Mouse (Mus musculus) liver, embryonic 15.5 days (tissue): ENCODE measurements at regions not wholly inside any gene's neighbourhood (a gene's known extent, or its start where the extent isn't known, plus 50 kb on each side); places are given as distances from the start of the nearest gene placed in this dataset.
"Not testable (repeated sequence)": the region's sequence is repeated elsewhere in the genome, so short reads cannot be mapped to it uniquely, and the experiment has no call there.

Source experiments
- ATAC-seq: fragments of 200-750 bp; cut with Nextera tagmentation; 2 replicates; pipeline ENCODE4 v1.8.0; 2017; ENCODE audit warnings: moderate number of reproducible peaks, mild to moderate bottlenecking, moderate library complexity; ENCODE audit not compliant: insufficient read depth
- H3K27ac ChIP-seq: fragments of 300-500 bp; sonication (generic); replicated peaks from 2 replicates; pipeline ENCODE4 v1.5.1; 2015; ENCODE audit warnings: mild to moderate bottlenecking, inconsistent platforms
- H3K27me3 ChIP-seq: fragments of 300-500 bp; sonication (generic); 2 replicates; pipeline ENCODE4 v1.6.1; 2015; ENCODE audit warnings: mild to moderate bottlenecking, inconsistent platforms
- H3K36me3 ChIP-seq: fragments of 300-500 bp; sonication (generic); replicated peaks from 2 replicates; pipeline ENCODE4 v1.6.1; 2015; ENCODE audit warnings: moderate library complexity, mild to moderate bottlenecking, inconsistent platforms
- H3K4me1 ChIP-seq: fragments of 300-500 bp; sonication (generic); replicated peaks from 2 replicates; pipeline ENCODE4 v1.6.1; 2015; ENCODE audit warnings: inconsistent platforms
- H3K4me2 ChIP-seq: fragments of 300-500 bp; sonication (generic); 2 replicates; pipeline ENCODE4 v1.6.1; 2015; ENCODE audit warnings: moderate library complexity, mild to moderate bottlenecking, inconsistent platforms
- H3K4me3 ChIP-seq: fragments of 300-500 bp; sonication (generic); replicated peaks from 2 replicates; pipeline ENCODE4 v1.5.1; 2015; ENCODE audit warnings: mild to moderate bottlenecking, inconsistent platforms
- H3K9ac ChIP-seq: fragments of 300-500 bp; sonication (generic); 2 replicates; pipeline ENCODE4 v1.6.1; 2015; ENCODE audit warnings: moderate library complexity, mild to moderate bottlenecking, inconsistent platforms
- H3K9me3 ChIP-seq: fragments of 300-500 bp; sonication (generic); replicated peaks from 2 replicates; pipeline ENCODE4 v1.6.1; 2016; ENCODE audit warnings: inconsistent platforms
- WGBS: fragments of 180-500 bp; shearing (Covaris S2); methylation state at CpG from one replicate; pipeline ENCODE4 v1.1.7; 2015; ENCODE audit warnings: mixed read lengths; ENCODE audit not compliant: insufficient replicate concordance; 5-methylcytosine and 5-hydroxymethylcytosine counted together

DNA sequence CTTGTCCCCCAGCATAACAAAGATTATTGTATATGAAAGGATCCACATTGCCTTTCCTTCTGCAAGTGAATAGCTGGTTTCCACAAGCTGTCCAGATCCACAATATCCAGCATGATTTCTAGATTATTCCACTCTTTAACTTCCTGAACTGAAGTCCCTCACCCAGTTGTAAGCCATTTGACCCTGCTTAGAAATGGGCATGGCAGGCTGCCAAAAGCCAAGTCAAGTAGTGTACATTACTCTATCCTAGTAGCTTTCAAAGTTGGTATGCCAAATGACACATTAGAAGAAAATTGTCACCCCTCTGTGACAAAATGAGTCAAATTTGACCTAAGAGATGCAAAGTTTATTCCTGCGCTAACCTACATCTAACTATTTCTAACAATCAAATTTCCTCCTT is 300.6 kb downstream of the Pcsk1 start:
- Histone ChIP-seq H3K9ac (no peak overlapping the region), H3K4me2 (no peak overlapping the region), H3K36me3 (no peaks in the 10 kb centered on the region), H3K27ac (no peak overlapping the region), H3K4me1 (no peaks in the 10 kb centered on the region), H3K4me3 (no peak overlapping the region), H3K27me3 (no peaks in the 10 kb centered on the region), H3K9me3 (no peaks in the 10 kb centered on the region)
- ATAC-seq = no peak
- WGBS = 80% methylated on average over 1 of the region's 1 CpGs

DNA sequence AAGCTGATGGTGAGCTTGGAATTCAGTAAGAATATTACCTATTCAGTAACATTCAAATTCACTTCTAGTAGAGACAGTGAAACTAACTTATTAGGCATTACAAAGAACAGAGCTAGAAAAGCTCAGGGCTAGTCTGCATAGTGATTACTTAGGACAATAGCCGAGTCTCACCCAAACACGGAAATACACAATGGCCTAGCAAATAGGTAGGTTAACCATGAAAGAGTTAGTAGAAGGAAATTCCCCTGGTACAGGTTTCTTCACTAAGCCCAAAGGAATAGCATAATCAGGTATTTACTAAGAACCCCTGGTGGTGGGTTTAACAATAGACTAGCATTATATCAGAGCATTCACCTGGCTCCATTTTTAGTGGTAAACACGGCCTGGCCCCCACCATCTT is 306.7 kb upstream of the Ell2 start:
- H3K27me3 ChIP-seq, H3K9me3 ChIP-seq, H3K4me1 ChIP-seq, H3K27ac ChIP-seq, ATAC-seq, H3K9ac ChIP-seq, H3K4me3 ChIP-seq, H3K4me2 ChIP-seq, H3K36me3 ChIP-seq: not testable (repeated sequence)
- 67% methylated on average over 3 of the region's 3 CpGs for WGBS

DNA sequence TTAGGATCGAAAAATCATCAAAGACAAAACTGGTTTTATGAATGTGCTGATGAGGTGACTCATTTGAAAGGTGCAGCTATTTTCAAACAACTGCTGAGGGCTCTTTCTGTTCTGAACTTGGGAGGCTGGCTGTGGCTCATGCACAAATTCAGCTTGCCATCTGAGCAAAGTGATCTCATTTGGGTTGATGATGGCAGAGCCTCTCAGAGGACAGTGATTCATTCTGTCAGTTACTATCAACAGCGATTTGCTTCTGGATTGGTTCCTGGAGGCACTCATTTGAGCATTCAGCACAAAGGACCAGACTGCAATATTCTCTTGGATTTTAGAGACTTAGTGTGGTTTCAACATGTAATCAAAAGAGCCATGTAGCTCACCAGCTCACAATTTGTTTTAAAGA is 285.8 kb upstream of the Ell2 start:
- no peaks in the 10 kb centered on the region for H3K27me3 ChIP-seq
- 52% methylated on average over 2 of the region's 2 CpGs for WGBS

GRCm38 (mm10) chr13:75426971-75427370 is 279.6 kb upstream of the Ell2 start:
- H3K9ac ChIP-seq = no peak overlapping the region
- no peak overlapping the region for H3K27ac ChIP-seq
- 57% methylated on average over 3 of the region's 3 CpGs for WGBS
- no peaks in the 10 kb centered on the region for H3K4me1 ChIP-seq
- H3K27me3 ChIP-seq = no peaks in the 10 kb centered on the region
- no peak overlapping the region for H3K4me3 ChIP-seq
- H3K4me2 ChIP-seq = no peak overlapping the region
- H3K36me3 ChIP-seq = no peaks in the 10 kb centered on the region
- no peaks in the 10 kb centered on the region for H3K9me3 ChIP-seq
- ATAC-seq = no peak

More for the DNA sequence above, 285.8 kb upstream of the Ell2 start:
- no peak overlapping the region for H3K4me3 ChIP-seq
- no peaks in the 10 kb centered on the region for H3K9me3 ChIP-seq
- H3K27ac ChIP-seq = no peak overlapping the region
- H3K4me2 ChIP-seq = no peak overlapping the region
- H3K9ac ChIP-seq = no peak overlapping the region
- no peak for ATAC-seq
- H3K4me1 ChIP-seq = no peaks in the 10 kb centered on the region
- no peaks in the 10 kb centered on the region for H3K36me3 ChIP-seq

DNA sequence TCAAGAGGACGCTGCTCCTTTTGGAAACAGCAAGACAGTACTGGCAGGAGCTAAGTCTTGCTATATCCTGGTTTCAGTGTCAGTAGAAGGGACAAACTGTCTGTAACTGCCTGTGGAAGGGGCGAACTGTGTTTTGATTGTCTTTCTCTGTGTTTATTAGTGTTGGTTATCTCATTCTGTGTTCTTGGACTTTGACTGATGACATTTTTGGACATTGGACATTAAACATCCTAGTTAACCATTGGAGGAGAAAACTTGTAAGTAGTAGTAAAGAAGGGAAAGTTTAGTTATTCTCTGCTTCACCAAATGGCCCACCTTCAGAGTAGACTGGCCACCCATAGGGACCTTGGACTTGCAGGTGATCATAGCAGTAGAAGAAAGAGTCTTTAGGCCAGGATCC is 267.4 kb upstream of the Ell2 start:
- H3K27ac ChIP-seq = no peak overlapping the region
- ATAC-seq = 0 out of 2 replicates have a peak, but pooled peaks have one; percentile 28
- WGBS = 44% methylated on average over 2 of the region's 2 CpGs

GRCm38 (mm10) chr13:75440051-75440450 is 266.5 kb upstream of the Ell2 start:
- WGBS = 81% methylated on average over 6 of the region's 6 CpGs
- Histone ChIP-seq H3K4me3 (no peak overlapping the region), H3K4me1 (no peaks in the 10 kb centered on the region; the same call in 1 of the 2 replicates), H3K36me3 (no peaks in the 10 kb centered on the region), H3K27ac (no peak overlapping the region), H3K27me3 (no peaks in the 10 kb centered on the region), H3K4me2 (no peak overlapping the region), H3K9me3 (no peaks in the 10 kb centered on the region), H3K9ac (no peak overlapping the region)
- ATAC-seq = no peak

More for the DNA sequence above, 267.4 kb upstream of the Ell2 start:
- Histone ChIP-seq H3K4me2 (no peak overlapping the region), H3K9ac (no peak overlapping the region), H3K36me3 (no peaks in the 10 kb centered on the region), H3K27me3 (no peaks in the 10 kb centered on the region), H3K9me3 (no peaks in the 10 kb centered on the region), H3K4me3 (no peak overlapping the region), H3K4me1 (no peaks in the 10 kb centered on the region; the same call in 1 of the 2 replicates)

DNA sequence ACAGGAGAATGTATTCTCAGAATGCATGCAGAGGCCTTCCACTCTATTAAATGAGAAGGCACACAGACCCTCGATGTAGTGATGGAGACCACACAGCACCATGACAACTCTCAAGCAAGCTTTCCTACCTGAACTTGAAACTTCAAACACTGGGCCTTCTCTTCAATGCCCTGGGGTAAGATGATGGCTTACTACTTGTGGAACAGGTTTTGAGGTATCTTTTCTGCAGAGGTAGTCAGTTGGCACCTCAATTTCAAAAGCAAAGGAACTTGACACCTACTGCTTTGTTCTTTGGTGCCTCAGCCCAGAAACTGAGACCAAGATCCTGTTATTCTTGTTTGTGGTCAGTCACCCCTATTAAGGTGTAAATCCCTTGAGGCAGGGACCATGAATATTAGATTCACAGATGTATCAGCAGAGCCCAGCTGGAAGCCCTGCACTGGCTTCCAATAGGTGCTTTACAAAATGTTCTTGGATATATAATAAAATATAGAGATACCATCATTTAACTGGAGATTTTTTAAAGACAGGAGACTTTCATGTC is 246.2 kb upstream of the Ell2 start:
- H3K36me3 ChIP-seq = no peaks in the 10 kb centered on the region
- no peak overlapping the region for H3K4me3 ChIP-seq
- no peak overlapping the region for H3K27ac ChIP-seq
- no peaks in the 10 kb centered on the region for H3K4me1 ChIP-seq
- no peak overlapping the region for H3K4me2 ChIP-seq
- H3K27me3 ChIP-seq = no peaks in the 10 kb centered on the region
- ATAC-seq = no peak
- no peaks in the 10 kb centered on the region for H3K9me3 ChIP-seq
- WGBS = 18% methylated on average over 1 of the region's 1 CpGs
- H3K9ac ChIP-seq = no peak overlapping the region

DNA sequence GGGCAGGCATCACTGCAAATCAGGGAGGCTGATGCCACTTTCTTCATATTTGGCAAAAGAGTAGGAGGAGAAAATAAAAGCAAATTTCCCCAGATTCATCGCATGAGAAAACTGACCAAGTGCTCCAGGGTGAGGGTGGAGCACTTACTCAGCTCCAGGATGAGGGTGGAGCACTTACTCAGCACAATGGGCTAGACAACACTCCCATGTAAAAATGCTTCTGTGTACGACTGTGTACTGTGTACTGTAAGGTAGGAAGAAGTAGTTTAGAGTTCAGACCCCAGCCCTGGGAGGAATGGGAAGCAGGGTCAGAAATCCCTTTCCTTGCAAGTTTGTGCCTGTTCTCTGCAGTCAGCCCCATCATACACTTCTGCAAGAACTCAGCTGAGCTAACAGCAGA is 245.3 kb upstream of the Ell2 start:
- Histone ChIP-seq H3K27me3 (no peaks in the 10 kb centered on the region), H3K9me3 (no peaks in the 10 kb centered on the region), H3K4me1 (no peaks in the 10 kb centered on the region), H3K4me2 (no peak overlapping the region), H3K36me3 (no peaks in the 10 kb centered on the region), H3K27ac (no peak overlapping the region), H3K4me3 (no peak overlapping the region), H3K9ac (no peak overlapping the region)
- 29% methylated on average over 2 of the region's 2 CpGs for WGBS
- no peak for ATAC-seq

GRCm38 (mm10) chr13:75467225-75467624 is 239.3 kb upstream of the Ell2 start:
- H3K27ac ChIP-seq = no peak overlapping the region
- no peaks in the 10 kb centered on the region for H3K9me3 ChIP-seq
- H3K27me3 ChIP-seq = no peaks in the 10 kb centered on the region
- no peak overlapping the region for H3K4me2 ChIP-seq
- no peaks in the 10 kb centered on the region for H3K36me3 ChIP-seq
- no peak for ATAC-seq
- H3K4me1 ChIP-seq = no peaks in the 10 kb centered on the region
- WGBS = 73% methylated on average over 2 of the region's 2 CpGs
- H3K9ac ChIP-seq = no peak overlapping the region
- no peak overlapping the region for H3K4me3 ChIP-seq

DNA sequence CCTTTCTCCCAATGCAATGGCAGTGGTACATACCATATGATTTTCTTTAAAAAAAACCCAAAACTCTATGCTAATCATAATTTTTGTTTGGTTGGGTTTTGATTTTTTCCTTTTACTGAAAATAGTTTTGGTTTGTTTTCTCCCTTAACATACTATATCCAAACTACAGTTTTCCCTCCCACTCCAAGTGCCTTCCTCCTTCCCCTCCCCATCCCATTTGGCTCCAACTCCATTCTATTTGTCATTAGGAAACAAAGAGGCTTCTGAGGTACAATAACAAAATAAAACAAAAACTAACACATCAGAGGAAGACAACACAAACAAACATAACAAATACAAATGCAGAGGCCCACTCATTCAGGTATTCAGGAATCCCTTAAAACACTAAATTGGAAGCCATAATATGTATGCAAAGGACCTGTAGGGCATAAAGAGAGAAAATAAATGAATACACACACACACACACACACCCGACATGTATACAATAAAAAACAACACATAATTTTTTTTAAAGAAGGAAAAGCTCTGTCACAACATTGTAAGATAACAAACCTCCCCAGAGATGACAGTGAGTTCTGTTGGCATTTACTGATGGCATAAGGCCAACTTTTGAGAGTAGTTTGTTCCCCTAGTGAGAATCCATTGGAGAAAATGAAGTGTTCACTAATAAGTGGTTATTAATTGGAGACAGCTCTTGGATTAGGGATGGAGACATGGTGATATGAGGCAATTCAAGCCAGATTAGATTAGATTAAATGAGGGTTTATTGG is 230.5 kb upstream of the Ell2 start:
- Histone ChIP-seq H3K27me3 (no peaks in the 10 kb centered on the region), H3K4me3 (no peak overlapping the region), H3K4me1 (no peaks in the 10 kb centered on the region), H3K9me3 (no peaks in the 10 kb centered on the region), H3K27ac (no peak overlapping the region), H3K36me3 (no peaks in the 10 kb centered on the region), H3K4me2 (no peak overlapping the region), H3K9ac (no peak overlapping the region)
- 45% methylated on average over 1 of the region's 1 CpGs for WGBS
- ATAC-seq = no peak

GRCm38 (mm10) chr13:75483157-75483915 is 223.2 kb upstream of the Ell2 start:
- H3K27ac ChIP-seq, H3K9me3 ChIP-seq, H3K4me1 ChIP-seq, H3K36me3 ChIP-seq, ATAC-seq, H3K4me2 ChIP-seq, H3K9ac ChIP-seq, H3K27me3 ChIP-seq, H3K4me3 ChIP-seq: not testable (repeated sequence)
- 65% methylated on average over 7 of the region's 7 CpGs for WGBS
